Mouse (Mus musculus) stomach, postnatal 0 days (tissue): ENCODE measurements around the gene Kctd19. TPM values are rescaled to one million over a fixed set of nuclear protein-coding genes. Genes with fewer than 3 reads are reported as not detected.

Source experiments
- ATAC-seq: fragments of 200-750 bp; cut with Nextera tagmentation; 2 replicates; pipeline ENCODE4 v1.8.0; 2017; ENCODE audit not compliant: low FRiP score, low TSS enrichment
- DNase-seq: peaks from one replicate; pipeline ENCODE4 v3.0.0-alpha.2; 2016; ENCODE audit warnings: low spot score
- H3K27ac ChIP-seq: fragments of 300-500 bp; sonication (generic); replicated peaks from 2 replicates; pipeline ENCODE4 v1.5.1; 2014; ENCODE audit warnings: mild to moderate bottlenecking, control low read depth
- H3K27me3 ChIP-seq: fragments of 300-500 bp; sonication (generic); 2 replicates; pipeline ENCODE4 v1.6.1; 2014; ENCODE audit warnings: low read length; ENCODE audit not compliant: control insufficient read depth, insufficient read depth
- H3K36me3 ChIP-seq: fragments of 300-500 bp; sonication (generic); 2 replicates; pipeline ENCODE4 v1.6.1; 2014; ENCODE audit warnings: low read length, mixed read lengths; ENCODE audit not compliant: control insufficient read depth, insufficient read depth
- H3K4me1 ChIP-seq: fragments of 300-500 bp; sonication (generic); replicated peaks from 2 replicates; pipeline ENCODE4 v1.6.1; 2014; ENCODE audit warnings: antibody characterized with exemption; ENCODE audit not compliant: control insufficient read depth, insufficient read depth
- H3K4me2 ChIP-seq: fragments of 300-500 bp; sonication (generic); replicated peaks from 2 replicates; pipeline ENCODE4 v1.6.1; 2014; ENCODE audit warnings: low read depth, mild to moderate bottlenecking, control low read depth, moderate library complexity
- H3K4me3 ChIP-seq: fragments of 300-500 bp; sonication (generic); 2 replicates; pipeline ENCODE4 v1.5.1; 2014; ENCODE audit warnings: low read depth, low read length, control low read depth
- H3K9ac ChIP-seq: fragments of 300-500 bp; sonication (generic); 2 replicates; pipeline ENCODE4 v1.6.1; 2014; ENCODE audit warnings: mild to moderate bottlenecking, low read length, control low read depth, mixed read lengths
- H3K9me3 ChIP-seq: fragments of 300-500 bp; sonication (generic); 2 replicates; pipeline ENCODE4 v1.6.1; 2016; ENCODE audit warnings: low read length; ENCODE audit not compliant: control insufficient read depth
- CTCF ChIP-seq: IDR thresholded peaks from 2 replicates; pipeline ENCODE4 v1.5.1; 2016; ENCODE audit warnings: antibody characterized with exemption, low read depth, mild to moderate bottlenecking, moderate library complexity
- EP300 ChIP-seq: optimal IDR thresholded peaks from 2 replicates; pipeline ENCODE3; 2016; ENCODE audit warnings: antibody characterized with exemption
- WGBS: fragments of 180-500 bp; shearing (Covaris S2); extraction: QIAGEN DNeasy Blood & Tissue Kit; methylation state at CpG from one replicate; pipeline ENCODE4 v1.1.7; 2014; 5-methylcytosine and 5-hydroxymethylcytosine counted together
- polyA plus RNA-seq: library from polyadenylated mRNA; unstranded; fragments of >200 nt; fragmentation: Nextera tagmentation; extraction: Ambion mirVana; gene quantifications from 2 replicates; pipeline ENCODE4 v1.2.1, GENCODE M21; 2015

The Kctd19 gene
- polyA plus RNA-seq, 1 experiment from 2014 or later, result not detected

DNA sequence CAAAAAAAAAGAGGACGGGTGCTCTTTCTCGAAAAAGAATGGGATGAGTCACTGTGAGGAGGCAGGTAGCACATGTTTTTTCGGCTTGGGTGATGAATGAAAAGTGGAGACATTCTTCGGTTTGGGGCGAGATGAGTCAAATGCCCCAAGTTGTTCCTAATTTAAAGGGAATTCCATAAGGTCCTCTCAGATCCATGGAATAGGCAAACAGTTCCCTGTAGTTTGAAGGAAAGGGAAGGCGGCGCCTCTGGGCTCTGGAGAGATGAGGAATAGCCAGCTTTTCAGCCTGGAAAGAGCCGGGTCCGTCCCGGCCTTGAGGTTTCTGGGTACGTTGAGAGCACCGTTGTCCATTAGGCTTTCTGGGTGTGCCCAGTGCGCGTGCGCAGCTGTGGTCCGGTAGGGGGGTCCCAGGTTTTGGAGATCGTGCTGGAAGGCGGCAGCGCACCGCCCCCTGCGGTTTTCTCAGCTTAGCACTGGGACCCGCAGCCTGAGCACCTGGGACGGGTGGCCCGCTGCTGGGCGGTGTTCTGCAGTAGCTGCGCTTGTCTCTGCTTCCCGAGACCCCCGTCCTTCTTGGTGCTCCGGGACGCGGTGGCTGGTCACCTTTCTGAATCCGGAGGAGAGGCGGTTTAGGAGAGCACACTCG, 64.7 kb downstream of the Kctd19 start, which contains the start of gene Slc9a5:
TSS of gene Slc9a5 (plus strand) at position 394 of the 646 bp plus-strand sequence.
- no peaks in the 10 kb centered on the region for H3K36me3 ChIP-seq
- H3K9me3 ChIP-seq, result no peaks in the 10 kb centered on the region
- peaks cover 12% of the 10 kb centered on the region; the same call in 1 of the 2 replicates for H3K4me1 ChIP-seq
- peak within 1 kb of the TSS; percentile 76 for H3K4me3 ChIP-seq
- H3K27ac ChIP-seq, result peak within 1 kb of the TSS; percentile 91
- peak within 1 kb of the TSS; percentile 74 for H3K9ac ChIP-seq
- WGBS, result under 1% methylated on average over 34 of the region's 34 CpGs
- H3K27me3 ChIP-seq, result no peaks in the 10 kb centered on the region
- TF ChIP-seq EP300 (no peak), CTCF (peak; percentile 52)
- ATAC-seq (no peak), DNase-seq (peak; percentile 47)
- peak within 1 kb of the TSS; percentile 94 for H3K4me2 ChIP-seq

DNA sequence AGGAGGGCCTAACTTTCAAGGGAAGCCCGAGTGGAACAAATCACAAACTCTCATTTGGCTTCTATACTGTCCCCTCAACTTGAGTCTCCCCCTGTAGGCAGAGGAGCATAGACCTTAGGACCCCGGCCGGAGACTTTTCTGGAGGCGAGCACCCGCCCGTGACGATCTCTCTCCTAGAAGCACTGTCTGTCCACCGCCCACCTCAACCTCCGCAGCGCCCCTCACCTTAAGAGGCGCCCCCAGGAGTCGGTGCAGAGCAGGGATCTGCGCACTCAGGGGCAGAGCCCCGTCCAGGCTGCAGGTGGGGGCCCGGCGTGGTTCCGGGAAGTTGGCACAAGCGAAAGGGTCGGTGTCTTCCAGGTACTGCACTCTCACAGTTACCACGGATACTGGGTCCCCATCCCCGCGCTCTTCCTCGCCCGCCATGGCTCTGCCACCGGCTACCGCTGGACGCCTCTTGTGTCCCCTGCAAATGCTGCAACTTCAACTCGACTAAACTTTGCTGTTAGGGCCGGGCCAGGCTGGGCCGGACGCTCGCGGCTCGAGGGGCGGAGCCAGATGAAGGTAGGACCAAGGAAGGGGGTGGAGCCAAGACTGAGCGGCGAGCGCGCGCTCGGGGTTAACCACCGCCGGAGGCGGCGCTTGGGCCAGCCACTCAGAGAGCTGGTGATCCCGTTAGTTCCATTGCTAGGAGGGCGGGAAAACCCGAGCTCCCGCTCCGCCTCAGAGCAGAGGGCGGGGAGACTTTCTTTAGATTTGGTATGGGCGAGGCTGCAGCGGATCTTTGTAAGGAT, 65.7 kb downstream of the Kctd19 start, which contains the start of gene Fhod1:
TSS of gene Fhod1 (minus strand) at position 526 of the 794 bp plus-strand sequence.
- H3K4me2 ChIP-seq, result peak within 1 kb of the TSS; percentile 94
- ATAC-seq, result peak; percentile 92
- peaks cover 12% of the 10 kb centered on the region; the same call in 1 of the 2 replicates for H3K4me1 ChIP-seq
- peak within 1 kb of the TSS; percentile 74 for H3K9ac ChIP-seq
- no peaks in the 10 kb centered on the region for H3K27me3 ChIP-seq
- H3K36me3 ChIP-seq, result no peaks in the 10 kb centered on the region
- H3K9me3 ChIP-seq, result no peaks in the 10 kb centered on the region
- H3K27ac ChIP-seq, result peak within 1 kb of the TSS; percentile 91
- H3K4me3 ChIP-seq, result peak within 1 kb of the TSS; percentile 76
- WGBS, result 0% methylated on average over 52 of the region's 53 CpGs
- TF ChIP-seq EP300 (no peak), CTCF (peak; percentile 53)
- peak; percentile 97 for DNase-seq

DNA sequence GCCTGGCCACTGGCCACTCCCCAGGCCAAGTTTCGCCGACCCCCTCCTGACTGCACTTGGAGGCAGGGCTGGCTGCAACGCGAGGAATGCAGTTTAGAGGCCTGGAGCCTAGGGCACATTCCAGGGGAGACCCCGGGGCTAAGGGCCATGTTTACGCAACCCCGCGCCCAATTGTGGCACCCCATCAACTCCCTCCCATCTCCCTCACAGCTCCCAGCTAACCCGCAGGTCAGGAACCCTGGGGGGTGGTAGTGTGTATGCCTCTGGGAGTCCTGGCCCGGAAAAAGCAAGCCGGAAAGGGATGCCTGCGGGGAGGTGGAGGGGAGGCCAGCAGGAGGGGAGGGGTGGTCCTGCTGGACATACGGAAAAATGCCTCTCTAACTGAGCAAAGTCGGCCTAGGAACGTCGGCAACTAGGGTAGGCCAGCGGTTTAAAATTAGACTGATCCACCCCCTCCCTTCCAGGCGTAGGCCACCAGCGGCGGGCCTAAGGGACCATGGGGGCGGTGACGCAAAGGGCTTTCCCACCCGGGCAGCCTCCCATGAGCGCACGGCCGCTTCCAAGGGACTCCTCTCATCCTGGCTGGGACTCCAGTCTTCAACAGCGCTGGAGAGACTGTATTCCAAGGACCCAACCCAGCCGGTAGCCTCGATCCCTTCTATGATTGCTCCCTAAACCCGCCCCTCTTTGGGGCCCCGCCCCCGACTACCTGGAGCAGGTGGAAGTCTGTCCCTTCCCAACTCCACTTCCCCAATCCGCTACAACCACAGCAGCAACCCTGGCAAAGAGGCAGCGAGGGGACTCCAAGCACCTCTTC, 66.5 kb downstream of the Kctd19 start:
- Histone ChIP-seq H3K4me2 (peak overlapping the region; percentile 94), H3K36me3 (no peaks in the 10 kb centered on the region), H3K27me3 (no peaks in the 10 kb centered on the region), H3K4me3 (peak overlapping the region; percentile 76), H3K27ac (peak overlapping the region; percentile 91), H3K9me3 (no peaks in the 10 kb centered on the region), H3K4me1 (peaks cover 12% of the 10 kb centered on the region; the same call in 1 of the 2 replicates), H3K9ac (peak overlapping the region; percentile 74)
- ATAC-seq (peak; percentile 55), DNase-seq (peak; percentile 88)
- peak; percentile 24; the same call in 1 of the 2 replicates for TF ChIP-seq CTCF
- TF ChIP-seq EP300, result no peak
- WGBS, result 1% methylated on average over 34 of the region's 34 CpGs

DNA sequence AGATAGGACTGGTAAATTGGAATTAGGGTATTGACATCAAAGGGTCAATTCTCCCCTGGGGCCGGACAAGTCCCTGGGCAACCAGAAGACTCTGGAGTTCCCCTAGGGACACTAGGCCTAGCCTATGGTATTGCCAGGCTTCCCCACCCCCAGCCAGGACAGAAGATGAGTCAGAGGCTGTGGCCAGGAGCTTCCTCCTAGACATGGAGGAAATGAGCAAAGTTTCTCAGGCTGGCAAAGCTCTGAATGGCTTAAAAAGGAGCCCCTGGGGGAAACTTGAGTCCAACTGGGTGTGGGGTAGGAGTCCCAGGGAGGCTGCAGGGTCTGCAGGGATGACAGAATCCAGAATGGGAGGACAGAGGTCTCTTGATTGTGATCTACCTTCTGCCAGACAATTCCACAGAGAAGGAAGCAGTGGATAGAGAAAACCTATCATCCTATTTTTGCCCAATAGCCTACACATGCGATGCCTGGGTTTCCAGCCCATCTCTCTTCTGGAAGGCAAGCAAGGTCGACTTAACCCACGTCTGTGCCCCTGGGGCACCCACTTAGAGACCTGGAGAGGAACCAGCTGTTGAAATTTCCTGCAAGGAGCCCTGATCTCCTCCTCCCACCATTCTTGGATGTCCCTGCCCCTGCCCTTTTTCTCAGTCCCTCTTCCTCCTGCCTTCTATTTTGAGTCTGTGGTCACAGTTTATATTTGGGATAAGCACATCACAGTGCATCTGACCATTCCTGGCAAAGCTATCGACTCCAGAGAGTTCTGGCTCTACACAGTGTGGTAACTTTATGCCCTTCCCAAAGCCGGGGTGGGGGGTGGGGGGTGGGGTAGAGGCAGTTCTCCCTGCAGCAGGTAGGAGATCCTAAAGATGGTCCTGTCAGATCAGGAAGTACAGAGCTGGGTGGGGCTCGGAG, 68.0 kb downstream of the Kctd19 start:
- H3K4me1 ChIP-seq, result peaks cover 21% of the 10 kb centered on the region

More for the DNA sequence above, 68.0 kb downstream of the Kctd19 start:
- H3K36me3 ChIP-seq, result no peaks in the 10 kb centered on the region
- WGBS, result 39% methylated on average over 7 of the region's 7 CpGs
- H3K9ac ChIP-seq, result peak overlapping the region; percentile 23; the same call in 1 of the 2 replicates
- no peaks in the 10 kb centered on the region for H3K27me3 ChIP-seq
- peak overlapping the region; percentile 94 for H3K4me2 ChIP-seq
- ATAC-seq (no peak), DNase-seq (peak; percentile 51)
- peak overlapping the region; percentile 69 for H3K27ac ChIP-seq
- TF ChIP-seq EP300, result no peak
- TF ChIP-seq CTCF, result no peak
- H3K4me3 ChIP-seq, result no peak overlapping the region
- H3K9me3 ChIP-seq, result no peaks in the 10 kb centered on the region
